Mouse (Mus musculus): ENCODE measurements around the gene Use1. TPM values are rescaled to one million over a fixed set of nuclear protein-coding genes. Genes with fewer than 3 reads are reported as not detected.

Use1 gene
- polyA plus RNA-seq, 1 experiment from 2014 or later, result 100 TPM

Other genes starting within 250 kb of the Use1 start
- 28.8 and 37.1 TPM in 2 replicates for gene Myo9b, start 94.1 kb upstream of the Use1 start, polyA plus RNA-seq (2016; fragmentation: Nextera tagmentation; extraction: Ambion mirVana)
- gene Haus8, start 93.9 kb upstream of the Use1 start, polyA plus RNA-seq (2016; fragmentation: Nextera tagmentation; extraction: Ambion mirVana), result 56.1 and 59.1 TPM in 2 replicates
- 4.2 and 4.9 TPM in 2 replicates for gene Ocel1, start 4.5 kb downstream of the Use1 start, polyA plus RNA-seq (2016; fragmentation: Nextera tagmentation; extraction: Ambion mirVana)
- 65.8 and 72.4 TPM in 2 replicates for gene Nr2f6, start 15.1 kb downstream of the Use1 start, polyA plus RNA-seq (2016; fragmentation: Nextera tagmentation; extraction: Ambion mirVana)
- 7.0 and 7.1 TPM in 2 replicates for gene Ushbp1, start 29.0 kb downstream of the Use1 start, polyA plus RNA-seq (2016; fragmentation: Nextera tagmentation; extraction: Ambion mirVana)
- gene Babam1, start 30.0 kb downstream of the Use1 start, polyA plus RNA-seq (2016; fragmentation: Nextera tagmentation; extraction: Ambion mirVana), result 96.9 TPM in 2 replicates
- gene Ankle1, start 39.2 kb downstream of the Use1 start, polyA plus RNA-seq (2016; fragmentation: Nextera tagmentation; extraction: Ambion mirVana), result 41.5 and 44.1 TPM in 2 replicates
- 78.2 and 82.8 TPM in 2 replicates for gene Abhd8, start 96.8 kb downstream of the Use1 start, polyA plus RNA-seq (2016; fragmentation: Nextera tagmentation; extraction: Ambion mirVana)
- gene Mrpl34, start 98.1 kb downstream of the Use1 start, polyA plus RNA-seq (2016; fragmentation: Nextera tagmentation; extraction: Ambion mirVana), result 180 and 203 TPM in 2 replicates
- gene Dda1, start 102.4 kb downstream of the Use1 start, polyA plus RNA-seq (2016; fragmentation: Nextera tagmentation; extraction: Ambion mirVana), result 99.8 and 106 TPM in 2 replicates
- 6.8 and 6.9 TPM in 2 replicates for gene Ano8, start 119.1 kb downstream of the Use1 start, polyA plus RNA-seq (2016; fragmentation: Nextera tagmentation; extraction: Ambion mirVana)
- 22.1 and 23.2 TPM in 2 replicates for gene Gtpbp3, start 121.3 kb downstream of the Use1 start, polyA plus RNA-seq (2016; fragmentation: Nextera tagmentation; extraction: Ambion mirVana)
- 59.2 and 62.5 TPM in 2 replicates for gene Plvap, start 144.9 kb downstream of the Use1 start, polyA plus RNA-seq (2016; fragmentation: Nextera tagmentation; extraction: Ambion mirVana)
- gene Ccdc194, start 158.9 kb downstream of the Use1 start, polyA plus RNA-seq (2016; fragmentation: Nextera tagmentation; extraction: Ambion mirVana), result 0.25 and 0.49 TPM in 2 replicates
- 8.1 and 11.3 TPM in 2 replicates for gene Bst2, start 170.6 kb downstream of the Use1 start, polyA plus RNA-seq (2016; fragmentation: Nextera tagmentation; extraction: Ambion mirVana)
- 64.3 and 69.1 TPM in 2 replicates for gene Mvb12a, start 176.1 kb downstream of the Use1 start, polyA plus RNA-seq (2016; fragmentation: Nextera tagmentation; extraction: Ambion mirVana)
- 0.13 and 0.26 TPM in 2 replicates for gene Tmem221, start 192.0 kb downstream of the Use1 start, polyA plus RNA-seq (2016; fragmentation: Nextera tagmentation; extraction: Ambion mirVana)
- not detected in 2 replicates for gene Nxnl1, start 199.8 kb downstream of the Use1 start, polyA plus RNA-seq (2016; fragmentation: Nextera tagmentation; extraction: Ambion mirVana)
- 45.5 and 50.0 TPM in 2 replicates for gene Slc27a1, start 202.0 kb downstream of the Use1 start, polyA plus RNA-seq (2016; fragmentation: Nextera tagmentation; extraction: Ambion mirVana)
- gene Pgls, start 225.3 kb downstream of the Use1 start, polyA plus RNA-seq (2016; fragmentation: Nextera tagmentation; extraction: Ambion mirVana), result 228 and 243 TPM in 2 replicates
- 4.6 and 6.6 TPM in 2 replicates for gene Fam129c, start 230.8 kb downstream of the Use1 start, polyA plus RNA-seq (2016; fragmentation: Nextera tagmentation; extraction: Ambion mirVana)
- 61.4 and 65.9 TPM in 2 replicates for gene Colgalt1, start 244.2 kb downstream of the Use1 start, polyA plus RNA-seq (2016; fragmentation: Nextera tagmentation; extraction: Ambion mirVana)